Mouse (Mus musculus): ENCODE measurements at regions not wholly inside any gene's neighbourhood (a gene's known extent, or its start where the extent isn't known, plus 50 kb on each side); places are given as distances from the start of the nearest gene placed in this dataset.

GRCm38 (mm10) chr12:12586436-12586835, 324.5 kb downstream of the Fam49a start:
- no peaks in the 10 kb centered on the region for H3K36me3 ChIP-seq (ENCODE audit: control insufficient read depth, insufficient read depth, low read length)
- ATAC-seq (ENCODE audit: low read depth): no peak
- no peaks in the 10 kb centered on the region for H3K27me3 ChIP-seq (ENCODE audit: control insufficient read depth, insufficient read depth, low read depth, low read length)
- H3K4me2 ChIP-seq (ENCODE audit: low read depth, low read length): no peak overlapping the region
- WGBS: 83% methylated on average over 6 of the region's 6 CpGs
- no peaks in the 10 kb centered on the region for H3K9me3 ChIP-seq (ENCODE audit: control insufficient read depth, low read length)
- H3K27ac ChIP-seq (ENCODE audit: low read length): no peak overlapping the region
- H3K4me3 ChIP-seq (ENCODE audit: low read length): no peak overlapping the region
- H3K9ac ChIP-seq (ENCODE audit: low read length): no peak overlapping the region
- H3K4me1 ChIP-seq (replicated peaks; ENCODE audit: control insufficient read depth, insufficient read depth, low read length): peaks cover 3% of the 10 kb centered on the region

- peak; percentile 90 for ATAC-seq (ENCODE audit: low read depth)
- Histone ChIP-seq H3K4me1 (replicated peaks; ENCODE audit: control insufficient read depth, insufficient read depth, low read length) (peaks cover 14% of the 10 kb centered on the region), H3K27me3 (ENCODE audit: control insufficient read depth, insufficient read depth, low read depth, low read length) (no peaks in the 10 kb centered on the region), H3K4me2 (ENCODE audit: low read depth, low read length) (peak overlapping the region; percentile 14; the same call in 1 of the 2 replicates), H3K27ac (ENCODE audit: low read length) (peak overlapping the region; percentile 41), H3K9ac (ENCODE audit: low read length) (no peak overlapping the region), H3K9me3 (ENCODE audit: control insufficient read depth, low read length) (no peaks in the 10 kb centered on the region), H3K36me3 (ENCODE audit: control insufficient read depth, insufficient read depth, low read length) (no peaks in the 10 kb centered on the region), H3K4me3 (ENCODE audit: low read length) (no peak overlapping the region)
- WGBS: 13% methylated on average over 17 of the region's 19 CpGs
These were observed 319.6 kb downstream of the Fam49a start for GRCm38 (mm10) chr12:12581271-12582186.

GRCm38 (mm10) chr12:12580763-12581178, 318.8 kb downstream of the Fam49a start:
- Histone ChIP-seq H3K9ac (ENCODE audit: low read length) (no peak overlapping the region), H3K27me3 (ENCODE audit: control insufficient read depth, insufficient read depth, low read depth, low read length) (no peaks in the 10 kb centered on the region), H3K27ac (ENCODE audit: low read length) (no peak overlapping the region), H3K4me3 (ENCODE audit: low read length) (no peak overlapping the region), H3K4me2 (ENCODE audit: low read depth, low read length) (no peak overlapping the region), H3K4me1 (replicated peaks; ENCODE audit: control insufficient read depth, insufficient read depth, low read length) (peaks cover 14% of the 10 kb centered on the region), H3K9me3 (ENCODE audit: control insufficient read depth, low read length) (no peaks in the 10 kb centered on the region), H3K36me3 (ENCODE audit: control insufficient read depth, insufficient read depth, low read length) (no peaks in the 10 kb centered on the region)
- ATAC-seq (ENCODE audit: low read depth): peak; percentile 22; the same call in 1 of the 2 replicates
- 15% methylated on average over 8 of the region's 8 CpGs for WGBS

GRCm38 (mm10) chr12:12578278-12578677, 316.3 kb downstream of the Fam49a start:
- 21% methylated on average over 7 of the region's 7 CpGs for WGBS
- ATAC-seq (ENCODE audit: low read depth): no peak
- H3K9me3 ChIP-seq (ENCODE audit: control insufficient read depth, low read length): no peaks in the 10 kb centered on the region
- H3K27ac ChIP-seq (ENCODE audit: low read length): no peak overlapping the region
- peaks cover 14% of the 10 kb centered on the region for H3K4me1 ChIP-seq (replicated peaks; ENCODE audit: control insufficient read depth, insufficient read depth, low read length)
- no peak overlapping the region for H3K9ac ChIP-seq (ENCODE audit: low read length)
- no peak overlapping the region for H3K4me3 ChIP-seq (ENCODE audit: low read length)
- no peaks in the 10 kb centered on the region for H3K36me3 ChIP-seq (ENCODE audit: control insufficient read depth, insufficient read depth, low read length)
- H3K27me3 ChIP-seq (ENCODE audit: control insufficient read depth, insufficient read depth, low read depth, low read length): no peaks in the 10 kb centered on the region
- peak overlapping the region; percentile 20; the same call in 1 of the 2 replicates for H3K4me2 ChIP-seq (ENCODE audit: low read depth, low read length)

GRCm38 (mm10) chr12:12570563-12571251, 308.8 kb downstream of the Fam49a start:
- ATAC-seq (ENCODE audit: low read depth): no peak
- no peak overlapping the region for H3K9ac ChIP-seq (ENCODE audit: low read length)
- no peak overlapping the region for H3K27ac ChIP-seq (ENCODE audit: low read length)
- H3K4me2 ChIP-seq (ENCODE audit: low read depth, low read length): no peak overlapping the region
- H3K36me3 ChIP-seq (ENCODE audit: control insufficient read depth, insufficient read depth, low read length): no peaks in the 10 kb centered on the region
- WGBS: 73% methylated on average over 7 of the region's 7 CpGs
- no peaks in the 10 kb centered on the region for H3K9me3 ChIP-seq (ENCODE audit: control insufficient read depth, low read length)
- H3K4me1 ChIP-seq (replicated peaks; ENCODE audit: control insufficient read depth, insufficient read depth, low read length): peaks cover 6% of the 10 kb centered on the region; the same call in 1 of the 2 replicates
- no peak overlapping the region for H3K4me3 ChIP-seq (ENCODE audit: low read length)
- H3K27me3 ChIP-seq (ENCODE audit: control insufficient read depth, insufficient read depth, low read depth, low read length): no peaks in the 10 kb centered on the region

- no peak for ATAC-seq (ENCODE audit: low read depth)
- Histone ChIP-seq H3K27me3 (ENCODE audit: control insufficient read depth, insufficient read depth, low read depth, low read length) (no peaks in the 10 kb centered on the region), H3K27ac (ENCODE audit: low read length) (no peak overlapping the region), H3K9me3 (ENCODE audit: control insufficient read depth, low read length) (no peaks in the 10 kb centered on the region), H3K4me2 (ENCODE audit: low read depth, low read length) (no peak overlapping the region), H3K4me1 (replicated peaks; ENCODE audit: control insufficient read depth, insufficient read depth, low read length) (peaks cover 6% of the 10 kb centered on the region; the same call in 1 of the 2 replicates), H3K36me3 (ENCODE audit: control insufficient read depth, insufficient read depth, low read length) (no peaks in the 10 kb centered on the region), H3K4me3 (ENCODE audit: low read length) (no peak overlapping the region), H3K9ac (ENCODE audit: low read length) (no peak overlapping the region)
- WGBS: 79% methylated on average over 3 of the region's 3 CpGs
These were observed 305.8 kb downstream of the Fam49a start for GRCm38 (mm10) chr12:12567734-12568104.

GRCm38 (mm10) chr12:12567058-12567733, 305.3 kb downstream of the Fam49a start:
- Histone ChIP-seq H3K9ac (ENCODE audit: low read length) (no peak overlapping the region), H3K36me3 (ENCODE audit: control insufficient read depth, insufficient read depth, low read length) (no peaks in the 10 kb centered on the region), H3K27me3 (ENCODE audit: control insufficient read depth, insufficient read depth, low read depth, low read length) (no peaks in the 10 kb centered on the region), H3K27ac (ENCODE audit: low read length) (no peak overlapping the region), H3K4me2 (ENCODE audit: low read depth, low read length) (no peak overlapping the region), H3K4me1 (replicated peaks; ENCODE audit: control insufficient read depth, insufficient read depth, low read length) (peaks cover 6% of the 10 kb centered on the region; the same call in 1 of the 2 replicates), H3K9me3 (ENCODE audit: control insufficient read depth, low read length) (no peaks in the 10 kb centered on the region), H3K4me3 (ENCODE audit: low read length) (no peak overlapping the region)
- 90% methylated on average over 7 of the region's 7 CpGs for WGBS
- no peak for ATAC-seq (ENCODE audit: low read depth)

- Histone ChIP-seq H3K4me2 (ENCODE audit: low read depth, low read length) (no peak overlapping the region), H3K4me3 (ENCODE audit: low read length) (no peak overlapping the region), H3K27me3 (ENCODE audit: control insufficient read depth, insufficient read depth, low read depth, low read length) (no peaks in the 10 kb centered on the region), H3K27ac (ENCODE audit: low read length) (no peak overlapping the region), H3K9ac (ENCODE audit: low read length) (no peak overlapping the region), H3K4me1 (replicated peaks; ENCODE audit: control insufficient read depth, insufficient read depth, low read length) (no peaks in the 10 kb centered on the region), H3K36me3 (ENCODE audit: control insufficient read depth, insufficient read depth, low read length) (no peaks in the 10 kb centered on the region), H3K9me3 (ENCODE audit: control insufficient read depth, low read length) (no peaks in the 10 kb centered on the region)
- ATAC-seq (ENCODE audit: low read depth): no peak
- WGBS: 91% methylated on average over 1 of the region's 1 CpGs
These were observed 300.3 kb downstream of the Fam49a start for GRCm38 (mm10) chr12:12562267-12562666.

GRCm38 (mm10) chr12:12551818-12552217, 289.9 kb downstream of the Fam49a start:
- Histone ChIP-seq H3K9me3 (ENCODE audit: control insufficient read depth, low read length) (no peaks in the 10 kb centered on the region), H3K4me1 (replicated peaks; ENCODE audit: control insufficient read depth, insufficient read depth, low read length) (no peaks in the 10 kb centered on the region; the same call in 1 of the 2 replicates), H3K4me2 (ENCODE audit: low read depth, low read length) (no peak overlapping the region), H3K36me3 (ENCODE audit: control insufficient read depth, insufficient read depth, low read length) (no peaks in the 10 kb centered on the region), H3K27me3 (ENCODE audit: control insufficient read depth, insufficient read depth, low read depth, low read length) (no peaks in the 10 kb centered on the region), H3K9ac (ENCODE audit: low read length) (no peak overlapping the region), H3K4me3 (ENCODE audit: low read length) (no peak overlapping the region), H3K27ac (ENCODE audit: low read length) (no peak overlapping the region)
- peak; percentile 60; the same call in 1 of the 2 replicates for ATAC-seq (ENCODE audit: low read depth)
- 60% methylated on average over 5 of the region's 5 CpGs for WGBS

All from lung, embryonic 16.5 days (tissue).